Mouse (Mus musculus) gastrocnemius, postnatal 10 days (tissue): ENCODE measurements around the gene Txn2. TPM values are rescaled to one million over a fixed set of nuclear protein-coding genes. Genes with fewer than 3 reads are reported as not detected.

ENCODE experiments used
- DNase-seq: peaks from one replicate; pipeline ENCODE4 v3.0.0; 2021; ENCODE audit warnings: mixed read lengths
- long read RNA-seq, 2 experiments: library from polyadenylated mRNA; stranded (forward); transcript quantifications; one replicate each; pipeline ENCODE4 v2.0.0; 2021
- total RNA-seq, 2 experiments: library from RNA; stranded (reverse); gene quantifications; 2 replicates each; pipeline ENCODE4 v1.2.3; 2021

The Txn2 gene
- total RNA-seq = 100 to 1,000 TPM; 198 to 232 TPM
- long read RNA-seq, experiment 1, transcript Txn2-201 (4 exons, 1,298 nt) = major isoform, 267 of 287 reads
- long read RNA-seq, experiment 1, partial matches to known transcripts = 1 of 287 reads
- long read RNA-seq, experiment 1, other reads (novel, unspliced or antisense) = 16 of 287 reads
- long read RNA-seq, experiment 2, transcript Txn2-201 (4 exons, 1,298 nt) = major isoform, 356 of 372 reads
- long read RNA-seq, experiment 2, partial matches to known transcripts = 1 of 372 reads
- long read RNA-seq, experiment 2, other reads (novel, unspliced or antisense) = 12 of 372 reads

- DNase-seq = peak; percentile 84
These were observed at the start of gene Txn2 for GRCm38 (mm10) chr15:77928673-77929331. Gene Txn2 (minus strand): TSS chr15:77929006.

- DNase-seq = no peak
These were observed 48.9 kb upstream of the Txn2 start for GRCm38 (mm10) chr15:77977663-77978062.

- DNase-seq = no peak
These were observed 45.5 kb upstream of the Txn2 start for GRCm38 (mm10) chr15:77974165-77974841.

- peak; percentile 98 for DNase-seq
These were observed 41.9 kb upstream of the Txn2 start, which contains the start of gene Eif3d for GRCm38 (mm10) chr15:77970470-77971292. Gene Eif3d (minus strand): TSS chr15:77970813.

GRCm38 (mm10) chr15:77969940-77970469 lies 41.2 kb upstream of the Txn2 start:
- no peak for DNase-seq

- no peak for DNase-seq
These were observed 36.3 kb upstream of the Txn2 start for GRCm38 (mm10) chr15:77965117-77965528.

- DNase-seq = no peak
These were observed 33.6 kb upstream of the Txn2 start for GRCm38 (mm10) chr15:77962447-77962846.

GRCm38 (mm10) chr15:77960693-77961092 lies 31.9 kb upstream of the Txn2 start:
- DNase-seq = no peak

GRCm38 (mm10) chr15:77958071-77958470 lies 29.3 kb upstream of the Txn2 start:
- DNase-seq = no peak

- DNase-seq = no peak
These were observed 28.8 kb upstream of the Txn2 start for GRCm38 (mm10) chr15:77957625-77958024.

GRCm38 (mm10) chr15:77956404-77956901 lies 27.6 kb upstream of the Txn2 start, which contains the start of gene Foxred2:
Gene Foxred2 (minus strand): TSS chr15:77956722.
- peak; percentile 86 for DNase-seq

- no peak for DNase-seq
These were observed 26.9 kb upstream of the Txn2 start for GRCm38 (mm10) chr15:77955440-77956403.

- DNase-seq = no peak
These were observed 25.6 kb upstream of the Txn2 start for GRCm38 (mm10) chr15:77954362-77954761.

- DNase-seq = no peak
These were observed 24.1 kb upstream of the Txn2 start for GRCm38 (mm10) chr15:77952921-77953320.

GRCm38 (mm10) chr15:77949061-77949460 lies 20.3 kb upstream of the Txn2 start:
- no peak for DNase-seq

- no peak for DNase-seq
These were observed 16.9 kb upstream of the Txn2 start for GRCm38 (mm10) chr15:77945711-77946110.

- no peak for DNase-seq
These were observed 12.8 kb upstream of the Txn2 start for GRCm38 (mm10) chr15:77941563-77941962.

- DNase-seq = no peak
These were observed 9.7 kb upstream of the Txn2 start for GRCm38 (mm10) chr15:77938516-77938915.

GRCm38 (mm10) chr15:77935673-77936375 lies 7.0 kb upstream of the Txn2 start:
- DNase-seq = no peak

GRCm38 (mm10) chr15:77934968-77935367 lies 6.2 kb upstream of the Txn2 start:
- DNase-seq = no peak
